Mouse (Mus musculus) embryo, embryonic 10.5 days (tissue): ENCODE data around the gene Zfpm1.

ENCODE experiments used
- DNase-seq: peaks from one replicate; pipeline ENCODE4 v3.0.0-alpha.2; 2015; ENCODE audit warnings: low spot score

Zfpm1 gene

GRCm38 (mm10) chr8:122276308-122276707 lies 5.6 kb upstream of the Zfpm1 start:
- no peak for DNase-seq

GRCm38 (mm10) chr8:122277204-122277995 lies 4.5 kb upstream of the Zfpm1 start:
- DNase-seq: peak; percentile 68

- DNase-seq: no peak
Observed at GRCm38 (mm10) chr8:122280156-122280555, 1.8 kb upstream of the Zfpm1 start.

- DNase-seq: peak; percentile 83
Observed at GRCm38 (mm10) chr8:122280588-122281316, 1.2 kb upstream of the Zfpm1 start.

GRCm38 (mm10) chr8:122281317-122282034 lies 465 bp upstream of the Zfpm1 start:
- peak; percentile 99 for DNase-seq

GRCm38 (mm10) chr8:122282501-122283355 lies 787 bp downstream of the Zfpm1 start:
- peak; percentile 49 for DNase-seq

- peak; percentile 70 for DNase-seq
Observed at GRCm38 (mm10) chr8:122283356-122284202, 1.6 kb downstream of the Zfpm1 start.

GRCm38 (mm10) chr8:122284203-122284658 lies 2.3 kb downstream of the Zfpm1 start:
- DNase-seq: peak; percentile 74

- DNase-seq: peak; percentile 65
Observed at GRCm38 (mm10) chr8:122284659-122285261, 2.8 kb downstream of the Zfpm1 start.

GRCm38 (mm10) chr8:122285727-122286126 lies 3.8 kb downstream of the Zfpm1 start:
- no peak for DNase-seq

- no peak for DNase-seq
Observed at GRCm38 (mm10) chr8:122286899-122287298, 5.0 kb downstream of the Zfpm1 start.

GRCm38 (mm10) chr8:122287742-122288141 lies 5.8 kb downstream of the Zfpm1 start:
- no peak for DNase-seq

GRCm38 (mm10) chr8:122288344-122288743 lies 6.4 kb downstream of the Zfpm1 start:
- DNase-seq: no peak

GRCm38 (mm10) chr8:122291075-122291474 lies 9.1 kb downstream of the Zfpm1 start:
- no peak for DNase-seq

GRCm38 (mm10) chr8:122291549-122291948 lies 9.6 kb downstream of the Zfpm1 start:
- DNase-seq: no peak

- no peak for DNase-seq
Observed at GRCm38 (mm10) chr8:122293484-122293883, 11.5 kb downstream of the Zfpm1 start.

- DNase-seq: peak; percentile 87
Observed at GRCm38 (mm10) chr8:122294273-122294683, 12.3 kb downstream of the Zfpm1 start.

GRCm38 (mm10) chr8:122295389-122295788 lies 13.4 kb downstream of the Zfpm1 start:
- DNase-seq: no peak

GRCm38 (mm10) chr8:122296173-122297001 lies 14.4 kb downstream of the Zfpm1 start:
- peak; percentile 24 for DNase-seq
